Mouse (Mus musculus) neural tube, embryonic 15.5 days (tissue): ENCODE results near the gene Bloc1s2. TPM values are rescaled to one million over a fixed set of nuclear protein-coding genes. Genes with fewer than 3 reads are reported as not detected.

Experiments used
- ATAC-seq: fragments of 200-750 bp; cut with Nextera tagmentation; 2 replicates; pipeline ENCODE4 v1.8.0; 2017; ENCODE audit warnings: mild to moderate bottlenecking, moderate TSS enrichment, moderate library complexity; ENCODE audit not compliant: low FRiP score
- H3K27ac ChIP-seq: fragments of 300-500 bp; sonication (generic); replicated peaks from 2 replicates; pipeline ENCODE4 v1.5.1; 2015; ENCODE audit warnings: mild to moderate bottlenecking, inconsistent platforms
- H3K27me3 ChIP-seq: fragments of 300-500 bp; sonication (generic); replicated peaks from 2 replicates; pipeline ENCODE4 v1.6.1; 2015; ENCODE audit warnings: inconsistent platforms
- H3K36me3 ChIP-seq: fragments of 300-500 bp; sonication (generic); 2 replicates; pipeline ENCODE4 v1.6.1; 2015; ENCODE audit warnings: inconsistent platforms
- H3K4me1 ChIP-seq: fragments of 300-500 bp; sonication (generic); 2 replicates; pipeline ENCODE4 v1.6.1; 2015; ENCODE audit warnings: inconsistent platforms
- H3K4me2 ChIP-seq: fragments of 300-500 bp; sonication (generic); 2 replicates; pipeline ENCODE4 v1.6.1; 2015; ENCODE audit warnings: inconsistent platforms, mild to moderate bottlenecking, moderate library complexity
- H3K4me3 ChIP-seq: fragments of 300-500 bp; sonication (generic); replicated peaks from 2 replicates; pipeline ENCODE4 v1.5.1; 2015; ENCODE audit warnings: mild to moderate bottlenecking, inconsistent platforms
- H3K9ac ChIP-seq: fragments of 300-500 bp; sonication (generic); replicated peaks from 2 replicates; pipeline ENCODE4 v1.6.1; 2015; ENCODE audit warnings: mild to moderate bottlenecking, inconsistent platforms
- H3K9me3 ChIP-seq: fragments of 300-500 bp; sonication (generic); replicated peaks from 2 replicates; pipeline ENCODE4 v1.6.1; 2016; ENCODE audit warnings: inconsistent platforms
- whole genome bisulfite sequencing: fragments of 180-500 bp; shearing (Covaris S2); methylation state at CpG from one replicate; pipeline ENCODE4 v1.1.7; 2015; ENCODE audit warnings: mixed read lengths; 5-methylcytosine and 5-hydroxymethylcytosine counted together
- polyA plus RNA-seq: library from polyadenylated mRNA; unstranded; fragments of >200 nt; fragmentation: Nextera tagmentation; extraction: Ambion mirVana; gene quantifications from 2 replicates; pipeline ENCODE4 v1.2.1, GENCODE M21; 2015

The Bloc1s2 gene
- 158 and 169 TPM in 2 replicates for polyA plus RNA-seq

DNA sequence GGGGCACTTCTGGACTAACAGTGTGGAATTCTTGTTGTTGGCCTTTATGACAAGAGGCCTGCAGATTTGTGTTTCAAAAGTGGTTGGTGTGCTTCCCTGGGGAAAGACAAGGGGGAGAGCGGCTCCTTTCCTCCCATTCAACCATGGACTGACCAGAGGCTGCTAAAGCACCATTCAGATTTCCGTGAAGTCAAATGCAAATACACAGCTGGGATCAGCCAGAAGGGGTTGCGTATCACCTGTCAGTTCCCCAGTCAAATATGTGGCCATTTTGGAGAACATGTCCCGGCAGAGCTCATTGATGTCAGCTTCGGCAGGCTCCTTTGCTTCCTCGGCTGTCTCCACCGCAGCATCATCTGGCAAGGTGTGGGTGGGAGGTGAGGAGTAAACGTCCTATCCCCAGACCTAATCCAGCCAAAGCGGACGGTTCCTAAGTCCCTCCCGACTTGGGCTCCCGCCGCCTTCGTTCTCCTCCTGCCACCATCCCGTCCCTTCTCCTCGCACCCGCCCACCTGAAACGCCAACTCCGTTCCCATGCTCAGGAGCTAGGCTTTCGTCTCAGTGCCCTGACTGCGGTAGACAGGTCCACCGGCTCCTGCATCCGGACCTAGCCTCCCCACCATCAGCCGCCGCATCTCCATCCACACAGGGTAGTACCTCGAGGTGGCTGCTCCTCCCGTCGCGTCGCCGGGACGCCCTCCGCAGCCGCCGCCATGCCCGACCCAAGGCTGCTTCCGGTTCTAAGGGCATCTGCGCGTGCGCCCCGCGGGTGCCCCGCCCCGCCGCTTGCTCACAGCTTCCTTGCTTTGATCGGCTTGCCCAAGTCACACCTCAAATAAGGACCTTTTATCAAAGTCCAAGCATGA is at the start of gene Bloc1s2:
Gene Bloc1s2 (minus strand): TSS at position 745 of the 866 bp plus-strand sequence.
- ATAC-seq: peak; percentile 93
- H3K9me3 ChIP-seq: no peaks in the 10 kb centered on the region
- H3K4me2 ChIP-seq: peak within 1 kb of the TSS; percentile 77
- peaks cover 12% of the 10 kb centered on the region for H3K27me3 ChIP-seq
- H3K36me3 ChIP-seq: peaks cover 28% of the 10 kb centered on the region
- peaks cover 21% of the 10 kb centered on the region for H3K4me1 ChIP-seq
- H3K27ac ChIP-seq: peak within 1 kb of the TSS; percentile 77
- H3K4me3 ChIP-seq: peak within 1 kb of the TSS; percentile 73
- peak within 1 kb of the TSS; percentile 77 for H3K9ac ChIP-seq
- 2% methylated on average over 46 of the region's 46 CpGs for WGBS

DNA sequence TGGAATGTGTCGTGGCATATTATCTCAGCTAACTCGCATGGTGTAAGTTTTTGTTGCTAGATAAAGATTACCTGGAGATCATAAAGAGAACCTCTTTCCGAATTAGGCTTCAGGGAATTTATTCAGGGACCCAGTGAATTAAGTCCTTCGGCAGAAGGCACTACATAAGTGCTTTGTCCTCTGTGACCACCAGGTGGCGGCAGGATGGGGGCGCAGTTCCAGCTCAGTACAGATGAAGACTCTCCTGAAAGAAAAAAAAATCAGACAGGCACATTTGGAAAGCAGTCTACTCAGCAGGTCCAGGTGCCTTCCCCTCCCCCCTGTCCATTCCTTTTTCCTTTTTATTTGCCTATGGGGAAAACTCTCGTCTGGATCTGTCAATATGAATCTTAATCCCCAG is 48.9 kb upstream of the Bloc1s2 start:
- Histone ChIP-seq H3K4me3 (no peak overlapping the region), H3K9me3 (no peaks in the 10 kb centered on the region), H3K4me2 (no peak overlapping the region), H3K9ac (no peak overlapping the region), H3K27me3 (no peaks in the 10 kb centered on the region), H3K36me3 (no peaks in the 10 kb centered on the region), H3K4me1 (peaks cover 3% of the 10 kb centered on the region; the same call in 1 of the 2 replicates), H3K27ac (no peak overlapping the region)
- ATAC-seq: no peak
- 10% methylated on average over 7 of the region's 7 CpGs for WGBS

DNA sequence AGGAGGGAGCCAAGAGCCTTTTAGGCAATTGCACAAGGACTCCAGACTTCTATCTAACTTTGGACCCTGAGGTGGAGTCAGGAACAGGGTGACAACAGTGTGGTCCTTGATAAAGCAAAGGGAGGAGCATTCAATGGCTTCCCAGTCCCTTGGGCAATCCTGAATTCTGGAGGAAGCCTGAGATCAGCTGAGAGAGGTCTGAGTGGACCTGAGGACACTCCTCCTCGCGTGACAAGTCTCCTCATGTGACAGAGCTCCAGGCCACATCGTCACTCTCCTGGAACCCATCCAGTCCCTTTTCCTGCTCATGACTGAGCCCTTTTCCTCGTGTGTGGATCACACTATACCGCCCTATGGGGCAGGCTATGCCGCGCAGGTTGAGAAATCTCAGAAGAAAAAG is 47.7 kb upstream of the Bloc1s2 start:
- Histone ChIP-seq H3K4me2 (no peak overlapping the region), H3K27me3 (no peaks in the 10 kb centered on the region), H3K27ac (no peak overlapping the region), H3K36me3 (no peaks in the 10 kb centered on the region), H3K4me1 (peaks cover 3% of the 10 kb centered on the region; the same call in 1 of the 2 replicates), H3K9me3 (no peaks in the 10 kb centered on the region), H3K4me3 (no peak overlapping the region), H3K9ac (no peak overlapping the region)
- no peak for ATAC-seq
- whole genome bisulfite sequencing: 91% methylated on average over 7 of the region's 7 CpGs

DNA sequence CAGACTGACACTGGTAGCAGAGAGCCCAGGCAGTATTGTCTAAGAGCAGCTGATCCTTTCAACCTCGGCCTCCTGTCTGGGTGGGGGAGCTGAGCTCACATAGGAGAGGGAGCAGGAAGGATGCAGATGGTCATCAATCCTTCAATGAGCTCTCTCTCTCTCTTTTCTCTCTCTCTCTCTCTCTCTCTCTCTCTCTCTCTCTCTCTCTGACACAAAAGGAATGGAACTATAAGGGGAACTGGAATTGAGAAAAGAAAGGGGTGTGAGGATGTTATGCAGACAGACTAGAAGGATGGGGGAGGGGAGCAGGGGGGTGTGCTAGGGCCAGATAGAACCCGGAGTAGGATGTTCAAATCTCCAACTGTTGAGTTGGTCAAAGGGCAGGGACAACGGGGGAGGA is 46.1 kb upstream of the Bloc1s2 start, which contains the start of gene Pkd2l1:
Gene Pkd2l1 (minus strand): TSS at position 101 of the 400 bp plus-strand sequence.
- Histone ChIP-seq H3K36me3 (no peaks in the 10 kb centered on the region), H3K4me1 (peaks cover 3% of the 10 kb centered on the region; the same call in 1 of the 2 replicates), H3K9ac (no peak within 1 kb of the TSS), H3K9me3 (no peaks in the 10 kb centered on the region), H3K27ac (no peak within 1 kb of the TSS), H3K4me3 (no peak within 1 kb of the TSS), H3K27me3 (no peaks in the 10 kb centered on the region), H3K4me2 (no peak within 1 kb of the TSS)
- ATAC-seq: no peak
- WGBS: 37% methylated on average over 3 of the region's 3 CpGs

DNA sequence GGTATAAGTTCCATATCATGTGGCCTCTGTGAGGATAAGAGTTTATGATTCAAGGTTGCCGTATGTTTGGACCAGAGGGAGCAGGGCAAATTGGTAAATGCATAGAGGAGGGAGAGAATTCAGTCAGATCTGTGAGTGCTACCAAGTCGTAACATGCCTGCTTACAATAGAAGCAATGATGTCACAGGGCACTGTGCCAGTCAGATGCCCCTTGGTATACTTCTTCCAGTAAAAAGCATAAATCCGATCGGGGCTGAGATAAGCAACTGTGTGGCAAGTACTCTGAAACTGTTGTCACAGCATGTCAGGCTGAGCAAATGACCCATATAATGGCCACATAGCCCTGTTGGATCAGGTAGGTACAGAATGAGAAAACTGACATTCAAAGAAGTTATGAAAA is 42.8 kb upstream of the Bloc1s2 start:
- ATAC-seq: no peak
- H3K36me3 ChIP-seq: no peaks in the 10 kb centered on the region
- H3K9me3 ChIP-seq: no peaks in the 10 kb centered on the region
- no peak overlapping the region for H3K27ac ChIP-seq
- 82% methylated on average over 4 of the region's 4 CpGs for WGBS
- H3K4me3 ChIP-seq: no peak overlapping the region
- no peaks in the 10 kb centered on the region for H3K4me1 ChIP-seq
- H3K4me2 ChIP-seq: no peak overlapping the region
- no peak overlapping the region for H3K9ac ChIP-seq
- no peaks in the 10 kb centered on the region for H3K27me3 ChIP-seq

DNA sequence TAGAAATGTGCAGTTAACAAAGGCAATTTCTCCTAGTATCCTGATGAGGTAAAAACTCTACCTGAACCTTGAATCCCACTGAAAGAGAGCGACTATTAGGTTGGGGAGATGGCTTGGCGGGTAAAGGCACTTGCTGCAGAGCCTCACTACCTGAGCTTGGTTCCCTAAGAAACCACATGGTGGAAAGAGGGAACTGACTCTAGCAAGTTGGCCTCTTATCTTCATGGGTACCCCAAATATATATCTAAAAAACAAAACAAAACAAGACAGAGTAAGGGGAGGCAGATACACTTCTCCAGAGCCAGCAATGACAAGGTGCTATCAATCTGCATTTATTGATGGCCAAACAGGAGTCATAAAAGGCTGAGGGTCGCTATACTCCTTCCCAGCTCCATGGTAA is 37.7 kb upstream of the Bloc1s2 start:
- Histone ChIP-seq H3K27ac (no peak overlapping the region), H3K4me2 (no peak overlapping the region)
- WGBS: 63% methylated on average over 3 of the region's 3 CpGs

DNA sequence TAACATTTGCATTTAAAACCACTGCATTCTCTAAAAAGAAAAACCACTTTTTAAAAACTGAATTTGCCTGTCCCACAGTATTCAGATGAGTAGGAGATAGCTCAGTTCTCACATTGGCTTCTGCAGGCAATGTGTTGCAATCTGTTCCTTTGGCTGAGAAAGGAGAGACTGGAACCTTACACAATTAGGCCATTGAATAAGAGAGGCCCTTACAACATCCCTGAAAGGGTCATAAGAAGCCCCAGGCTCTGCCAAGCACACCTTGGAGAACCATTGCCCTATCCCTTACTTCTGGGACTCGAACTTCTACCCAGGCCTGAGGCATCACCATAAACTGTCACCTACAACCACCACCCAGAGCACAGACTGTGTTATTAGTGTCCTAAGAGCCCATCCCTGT is 34.3 kb upstream of the Bloc1s2 start:
- no peak overlapping the region for H3K9ac ChIP-seq
- H3K4me2 ChIP-seq: no peak overlapping the region
- H3K4me1 ChIP-seq: no peaks in the 10 kb centered on the region
- H3K4me3 ChIP-seq: no peak overlapping the region
- no peak overlapping the region for H3K27ac ChIP-seq
- no peak for ATAC-seq
- no peaks in the 10 kb centered on the region for H3K36me3 ChIP-seq
- WGBS: 82% methylated on average over 1 of the region's 1 CpGs
- H3K9me3 ChIP-seq: peaks cover 8% of the 10 kb centered on the region; the same call in 1 of the 2 replicates
- H3K27me3 ChIP-seq: no peaks in the 10 kb centered on the region

More for the DNA sequence above, 37.7 kb upstream of the Bloc1s2 start:
- no peak for ATAC-seq
- no peaks in the 10 kb centered on the region for H3K27me3 ChIP-seq
- no peak overlapping the region for H3K9ac ChIP-seq
- H3K4me3 ChIP-seq: no peak overlapping the region
- H3K9me3 ChIP-seq: no peaks in the 10 kb centered on the region
- H3K36me3 ChIP-seq: no peaks in the 10 kb centered on the region
- no peaks in the 10 kb centered on the region for H3K4me1 ChIP-seq

DNA sequence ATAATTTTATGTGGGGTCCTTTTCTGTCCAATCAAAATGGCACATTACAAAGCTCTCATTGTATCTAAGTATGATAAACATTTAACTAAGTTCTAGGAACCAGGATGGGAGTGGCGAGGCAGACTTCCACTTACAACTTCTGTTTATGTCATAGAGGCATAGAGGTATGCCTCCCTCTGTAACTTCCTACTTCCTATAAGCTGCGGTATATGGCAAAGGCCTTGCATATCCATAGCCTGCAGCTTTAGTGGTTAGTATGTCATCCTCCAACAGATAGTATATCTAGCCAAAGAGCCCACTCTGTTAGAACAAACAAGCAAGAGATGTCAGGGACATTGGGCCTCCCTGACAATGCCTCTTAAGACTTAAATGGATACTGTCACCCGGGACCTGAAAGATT is 30.5 kb upstream of the Bloc1s2 start:
- ATAC-seq: no peak
- Histone ChIP-seq H3K9ac (no peak overlapping the region), H3K36me3 (no peaks in the 10 kb centered on the region), H3K4me2 (no peak overlapping the region), H3K4me1 (no peaks in the 10 kb centered on the region), H3K9me3 (peaks cover 8% of the 10 kb centered on the region; the same call in 1 of the 2 replicates), H3K27ac (no peak overlapping the region), H3K27me3 (no peaks in the 10 kb centered on the region), H3K4me3 (no peak overlapping the region)
- 90% methylated on average over 3 of the region's 3 CpGs for WGBS

DNA sequence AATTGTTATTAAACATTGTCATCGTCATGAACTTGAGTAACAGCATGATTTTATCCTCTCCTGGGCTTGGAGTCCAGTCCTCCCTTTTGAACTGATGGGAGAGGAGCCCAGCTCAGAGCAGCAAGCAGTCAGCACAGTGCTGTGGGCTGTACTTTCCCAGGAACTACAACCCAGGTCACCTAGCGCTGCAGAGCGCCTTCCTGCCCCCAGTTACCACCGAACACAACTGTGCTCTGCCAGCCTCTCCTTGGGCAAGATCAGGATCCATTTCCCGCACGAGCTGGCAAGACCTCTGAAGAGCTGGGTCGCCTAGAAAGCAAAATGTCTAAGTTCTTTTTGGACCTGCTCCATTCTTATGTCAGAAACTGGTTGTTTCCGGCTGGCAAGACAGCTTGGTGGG is 28.6 kb upstream of the Bloc1s2 start:
- H3K27ac ChIP-seq: no peak overlapping the region
- no peaks in the 10 kb centered on the region for H3K4me1 ChIP-seq
- no peak overlapping the region for H3K4me2 ChIP-seq
- 69% methylated on average over 8 of the region's 8 CpGs for WGBS
- H3K36me3 ChIP-seq: no peaks in the 10 kb centered on the region
- H3K4me3 ChIP-seq: no peak overlapping the region
- no peak for ATAC-seq
- no peak overlapping the region for H3K9ac ChIP-seq
- H3K27me3 ChIP-seq: no peaks in the 10 kb centered on the region
- H3K9me3 ChIP-seq: peaks cover 8% of the 10 kb centered on the region; the same call in 1 of the 2 replicates

DNA sequence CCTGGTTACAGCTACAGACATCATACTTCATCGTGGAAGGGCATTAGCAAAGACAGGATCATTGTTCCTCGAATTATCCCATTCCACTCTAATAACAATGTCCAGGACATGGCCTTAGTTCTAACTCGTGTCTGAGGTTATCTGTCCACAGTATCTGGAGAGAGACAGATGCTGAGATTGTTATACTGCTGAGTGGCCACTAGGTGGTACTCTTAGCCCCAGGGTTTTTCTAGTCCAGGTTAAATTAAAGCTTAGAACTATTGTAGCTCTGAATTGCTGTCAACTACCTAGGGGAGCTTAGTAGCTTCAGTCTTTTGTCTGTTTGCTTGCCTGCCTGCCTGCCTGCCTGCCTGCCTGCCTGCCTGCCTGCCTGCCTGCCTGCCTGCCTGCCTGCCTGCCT is 15.3 kb upstream of the Bloc1s2 start:
- Histone ChIP-seq H3K9me3 (no peaks in the 10 kb centered on the region), H3K4me1 (no peaks in the 10 kb centered on the region), H3K4me2 (no peak overlapping the region), H3K27ac (no peak overlapping the region), H3K27me3 (no peaks in the 10 kb centered on the region; the same call in 1 of the 2 replicates), H3K9ac (no peak overlapping the region), H3K4me3 (no peak overlapping the region), H3K36me3 (no peaks in the 10 kb centered on the region)
- no peak for ATAC-seq
- 17% methylated on average over 3 of the region's 3 CpGs for WGBS

DNA sequence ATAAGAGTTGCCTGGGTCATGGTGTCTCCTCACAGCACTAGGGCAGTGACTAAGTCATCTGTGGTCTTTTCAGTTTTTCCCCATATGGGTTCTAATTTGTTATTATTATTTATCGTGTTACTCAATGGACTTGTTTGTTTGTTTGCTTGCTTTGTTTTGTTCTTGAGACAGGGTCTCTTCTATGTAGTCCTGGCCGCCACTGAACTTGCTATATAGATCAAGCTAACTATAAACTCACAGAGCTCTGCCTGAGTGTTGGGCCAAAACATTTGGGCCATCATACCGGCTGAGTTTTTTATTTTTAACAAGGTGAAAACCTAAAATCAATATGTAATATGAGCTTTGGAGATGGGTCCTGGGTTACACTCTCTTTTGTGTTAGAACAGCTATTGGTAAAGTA is 13.1 kb upstream of the Bloc1s2 start:
- Histone ChIP-seq H3K4me2 (no peak overlapping the region), H3K9me3 (no peaks in the 10 kb centered on the region), H3K4me1 (no peaks in the 10 kb centered on the region), H3K4me3 (no peak overlapping the region), H3K27ac (no peak overlapping the region), H3K27me3 (peaks cover 13% of the 10 kb centered on the region), H3K9ac (no peak overlapping the region), H3K36me3 (no peaks in the 10 kb centered on the region)
- 89% methylated on average over 3 of the region's 3 CpGs for WGBS
- no peak for ATAC-seq

DNA sequence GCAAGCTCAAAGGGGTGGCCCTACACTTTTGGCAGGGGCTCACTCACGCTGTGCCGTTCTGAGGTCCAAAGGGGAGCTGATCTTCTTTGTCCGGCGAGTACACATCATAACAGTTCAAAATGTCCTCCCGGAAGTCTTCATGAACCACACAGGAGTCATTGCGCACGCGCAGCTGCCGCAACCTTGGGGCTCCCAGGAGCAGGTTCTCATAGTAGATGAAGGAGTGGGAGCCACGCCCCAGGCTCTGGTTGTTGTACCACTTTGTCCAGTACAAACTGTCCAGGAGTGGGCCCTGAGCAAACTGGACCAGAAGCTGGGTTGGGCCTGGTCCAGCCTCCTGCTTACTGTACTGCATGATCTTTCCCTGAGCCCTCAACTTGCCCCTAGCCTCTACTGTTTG is 10.8 kb upstream of the Bloc1s2 start:
- Histone ChIP-seq H3K27me3 (peaks cover 28% of the 10 kb centered on the region), H3K4me2 (no peak overlapping the region), H3K36me3 (no peaks in the 10 kb centered on the region), H3K4me1 (no peaks in the 10 kb centered on the region), H3K27ac (no peak overlapping the region), H3K4me3 (no peak overlapping the region), H3K9ac (no peak overlapping the region), H3K9me3 (no peaks in the 10 kb centered on the region)
- no peak for ATAC-seq
- WGBS: 98% methylated on average over 10 of the region's 10 CpGs
